Mouse (Mus musculus) liver, postnatal 0 days (tissue): ENCODE measurements around the gene Chka.

ENCODE experiments used
- CTCF ChIP-seq: sonication (generic); IDR thresholded peaks from 2 replicates; pipeline ENCODE4 v1.5.1; 2016; ENCODE audit warnings: antibody characterized with exemption, low read depth
- EP300 ChIP-seq: IDR thresholded peaks from 2 replicates; pipeline ENCODE4 v1.6.1; 2016; ENCODE audit warnings: antibody characterized with exemption, low read depth, mild to moderate bottlenecking

DNA sequence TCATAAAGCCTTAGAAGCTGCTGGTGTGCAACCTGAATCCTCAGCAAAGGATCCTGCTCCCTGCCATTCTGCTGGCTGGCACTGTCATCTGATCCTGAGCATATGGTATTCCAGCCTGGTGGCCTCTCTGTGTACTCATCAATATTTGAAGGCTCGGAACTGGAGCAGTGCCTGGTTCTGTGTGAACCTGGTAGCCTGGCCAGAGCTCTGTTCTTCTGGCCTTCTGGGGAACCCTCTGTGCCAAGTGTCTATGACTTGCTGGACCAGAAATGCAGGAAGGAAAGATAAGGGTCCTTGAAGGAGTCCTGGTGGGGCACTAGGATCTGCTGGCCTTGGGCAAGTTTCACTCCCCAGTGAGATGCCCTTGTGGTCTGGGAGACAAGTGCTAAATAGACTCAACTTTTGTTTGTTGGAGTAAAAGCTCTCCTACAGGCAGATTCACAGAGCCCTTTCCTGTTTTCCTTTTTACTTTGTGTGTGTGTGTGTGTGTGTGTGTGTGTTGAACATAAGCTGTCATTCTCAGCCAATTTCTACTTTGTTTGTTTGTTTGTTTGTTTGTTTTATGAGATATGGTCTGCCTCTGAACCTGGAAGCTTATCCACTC lies 5.7 kb upstream of the Chka start:
- TF ChIP-seq CTCF: no peak
- TF ChIP-seq EP300: no peak
